Mouse (Mus musculus) megakaryocyte-erythroid progenitor cell, adult 5 weeks (primary cell): ENCODE data around the gene Dnase2b. TPM values are rescaled to one million over a fixed set of nuclear protein-coding genes. Genes with fewer than 3 reads are reported as not detected.

Experiments
- polyA plus RNA-seq: library from polyadenylated mRNA; stranded (reverse); fragments of >175 nt; gene quantifications from 2 replicates; pipeline ENCODE4 v1.2.3, GENCODE M21; 2012

Gene Dnase2b
- polyA plus RNA-seq, result not detected in 2 replicates

GRCm38 (mm10) chr3:146615496-146615895 lies at the start of gene Dnase2b:
Dnase2b (minus strand) TSS chr3:146615596.

GRCm38 (mm10) chr3:146651217-146651616 lies 35.8 kb upstream of the Dnase2b start, which contains the start of gene 4930503B20Rik:
4930503B20Rik (minus strand) TSS chr3:146651317.

GRCm38 (mm10) chr3:146570148-146570782 lies 45.1 kb downstream of the Dnase2b start, which contains the start of gene Uox:
Uox (plus strand) TSS chr3:146570426.

Other genes with a start within 250 kb of the Dnase2b start
- 3.4 and 4.8 TPM in 2 replicates for gene Ssx2ip, start 211.0 kb downstream of the Dnase2b start, polyA plus RNA-seq
- gene Ctbs, start 165.8 kb downstream of the Dnase2b start, polyA plus RNA-seq, result 16.1 and 31.3 TPM in 2 replicates
- 0.76 and 1.4 TPM in 2 replicates for gene Spata1, start 115.8 kb downstream of the Dnase2b start, polyA plus RNA-seq
- 204 and 215 TPM in 2 replicates for gene Gng5, start 115.8 kb downstream of the Dnase2b start, polyA plus RNA-seq
- 24.8 and 29.7 TPM in 2 replicates for gene Rpf1, start 94.2 kb downstream of the Dnase2b start, polyA plus RNA-seq
- not detected in 2 replicates for gene Uox, start 45.2 kb downstream of the Dnase2b start, polyA plus RNA-seq
- gene 4930503B20Rik, start 35.7 kb upstream of the Dnase2b start, polyA plus RNA-seq, result not detected in 2 replicates
- 0.31 and 0.88 TPM in 2 replicates for gene Samd13, start 70.0 kb upstream of the Dnase2b start, polyA plus RNA-seq
- 10.8 and 11.7 TPM in 2 replicates for gene Prkacb, start 197.4 kb upstream of the Dnase2b start, polyA plus RNA-seq
- 0.06 and 0.24 TPM in 2 replicates for gene Ttll7, start 236.8 kb upstream of the Dnase2b start, polyA plus RNA-seq